Mouse (Mus musculus) liver, adult 2 months (tissue): Measurements from ENCODE around the gene Igf1r.

Source experiments
- CTCF ChIP-seq: fragments of 200-500 bp; IDR thresholded peaks from 2 replicates; pipeline ENCODE4 v1.5.1; 2011; ENCODE audit warnings: low read depth, low read length, control low read depth
- POLR2A ChIP-seq: fragments of 200-500 bp; IDR thresholded peaks from 2 replicates; pipeline ENCODE4 v1.6.1; 2011; ENCODE audit warnings: low read length, control low read depth; ENCODE audit not compliant: insufficient read depth; ENCODE audit errors: extremely low read depth

DNA sequence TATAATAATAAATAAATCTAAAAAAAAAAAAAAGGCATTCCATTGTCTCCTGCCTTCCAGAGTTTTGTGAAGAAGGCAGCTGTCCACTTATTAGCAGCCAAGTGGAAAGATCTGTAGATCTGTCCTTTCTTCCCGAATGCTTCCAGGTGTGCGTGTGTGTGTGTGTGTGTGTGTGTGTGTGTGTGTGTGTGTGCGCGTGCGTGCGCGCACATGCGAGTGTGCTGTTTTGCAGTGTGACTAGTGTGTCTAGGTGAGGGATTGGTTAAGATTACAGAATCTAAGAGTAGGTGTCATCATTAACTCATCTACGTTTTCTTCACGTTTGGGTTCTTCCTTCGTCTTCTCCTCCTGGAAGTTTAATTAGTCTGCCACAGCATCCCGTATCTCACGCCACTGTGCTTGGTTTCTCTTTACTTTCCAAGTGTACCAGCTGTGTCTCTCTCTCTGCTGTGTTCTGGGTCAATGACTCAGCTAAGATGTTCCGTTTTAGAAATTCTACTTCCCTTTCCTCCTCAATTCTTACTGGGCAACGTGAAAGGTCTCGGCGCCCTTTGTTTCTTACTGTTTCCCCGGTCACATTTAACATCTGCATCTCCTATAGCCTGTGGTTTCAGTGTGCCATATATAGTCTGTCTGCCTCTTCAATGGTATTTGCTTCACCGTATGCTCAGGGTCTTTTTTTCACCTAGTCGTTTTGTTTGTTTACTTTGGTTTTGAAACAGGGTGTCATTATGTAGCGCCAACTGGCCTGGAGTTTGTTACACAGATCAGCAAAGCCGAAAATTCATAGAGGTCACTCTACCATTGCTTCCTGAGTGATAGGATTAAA, 329.9 kb downstream of the Igf1r start:
- no peak for TF ChIP-seq CTCF
- TF ChIP-seq POLR2A = no peak
